Mouse (Mus musculus) cerebellum, adult 11-12 months (tissue): ENCODE measurements at regions not wholly inside any gene's neighbourhood (a gene's known extent, or its start where the extent isn't known, plus 50 kb on each side); places are given as distances from the start of the nearest gene placed in this dataset.
A peak's percentile ranks its signal among the peaks of the same experiment; 100 is the strongest.
"Not testable (repeated sequence)": the region's sequence is repeated elsewhere in the genome, so short reads cannot be mapped to it uniquely, and the experiment has no call there.

Experiments used
- DNase-seq: peaks from one replicate; pipeline ENCODE4 v3.0.0; 2022

GRCm38 (mm10) chr14:58317231-58317630, 246.9 kb downstream of the Fgf9 start:
- no peak for DNase-seq

- no peak for DNase-seq
Measured at GRCm38 (mm10) chr14:58307695-58308094, 237.3 kb downstream of the Fgf9 start.

GRCm38 (mm10) chr14:58306832-58307521, 236.6 kb downstream of the Fgf9 start:
- no peak for DNase-seq

- DNase-seq: no peak
Measured at GRCm38 (mm10) chr14:58300411-58300887, 230.1 kb downstream of the Fgf9 start.

- no peak for DNase-seq
Measured at GRCm38 (mm10) chr14:58286007-58286525, 215.7 kb downstream of the Fgf9 start.

GRCm38 (mm10) chr14:58282708-58283290, 212.5 kb downstream of the Fgf9 start:
- DNase-seq: peak; percentile 5

GRCm38 (mm10) chr14:58282264-58282663, 211.9 kb downstream of the Fgf9 start:
- no peak for DNase-seq

- DNase-seq: not testable (repeated sequence)
Measured at GRCm38 (mm10) chr14:58274440-58274839, 204.1 kb downstream of the Fgf9 start.

GRCm38 (mm10) chr14:58273693-58274419, 203.5 kb downstream of the Fgf9 start:
- no peak for DNase-seq

GRCm38 (mm10) chr14:58265373-58265772, 195.0 kb downstream of the Fgf9 start:
- no peak for DNase-seq

GRCm38 (mm10) chr14:58264401-58264800, 194.1 kb downstream of the Fgf9 start:
- DNase-seq: no peak

- no peak for DNase-seq
Measured at GRCm38 (mm10) chr14:58253369-58253968, 183.1 kb downstream of the Fgf9 start.

- DNase-seq: no peak
Measured at GRCm38 (mm10) chr14:58225869-58226268, 155.5 kb downstream of the Fgf9 start.

- no peak for DNase-seq
Measured at GRCm38 (mm10) chr14:58224419-58224818, 154.1 kb downstream of the Fgf9 start.

GRCm38 (mm10) chr14:58208401-58208800, 138.1 kb downstream of the Fgf9 start:
- DNase-seq: no peak

- DNase-seq: no peak
Measured at GRCm38 (mm10) chr14:58202607-58203295, 132.4 kb downstream of the Fgf9 start.

GRCm38 (mm10) chr14:58189948-58190347, 119.6 kb downstream of the Fgf9 start:
- no peak for DNase-seq

GRCm38 (mm10) chr14:58182869-58183268, 112.5 kb downstream of the Fgf9 start:
- DNase-seq: no peak

GRCm38 (mm10) chr14:58180724-58181123, 110.4 kb downstream of the Fgf9 start:
- DNase-seq: no peak

- DNase-seq: no peak
Measured at GRCm38 (mm10) chr14:58175651-58176363, 105.5 kb downstream of the Fgf9 start.

GRCm38 (mm10) chr14:58174512-58174911, 104.2 kb downstream of the Fgf9 start:
- DNase-seq: no peak

- no peak for DNase-seq
Measured at GRCm38 (mm10) chr14:58168920-58169319, 98.6 kb downstream of the Fgf9 start.
